In the genomic region with DNA sequence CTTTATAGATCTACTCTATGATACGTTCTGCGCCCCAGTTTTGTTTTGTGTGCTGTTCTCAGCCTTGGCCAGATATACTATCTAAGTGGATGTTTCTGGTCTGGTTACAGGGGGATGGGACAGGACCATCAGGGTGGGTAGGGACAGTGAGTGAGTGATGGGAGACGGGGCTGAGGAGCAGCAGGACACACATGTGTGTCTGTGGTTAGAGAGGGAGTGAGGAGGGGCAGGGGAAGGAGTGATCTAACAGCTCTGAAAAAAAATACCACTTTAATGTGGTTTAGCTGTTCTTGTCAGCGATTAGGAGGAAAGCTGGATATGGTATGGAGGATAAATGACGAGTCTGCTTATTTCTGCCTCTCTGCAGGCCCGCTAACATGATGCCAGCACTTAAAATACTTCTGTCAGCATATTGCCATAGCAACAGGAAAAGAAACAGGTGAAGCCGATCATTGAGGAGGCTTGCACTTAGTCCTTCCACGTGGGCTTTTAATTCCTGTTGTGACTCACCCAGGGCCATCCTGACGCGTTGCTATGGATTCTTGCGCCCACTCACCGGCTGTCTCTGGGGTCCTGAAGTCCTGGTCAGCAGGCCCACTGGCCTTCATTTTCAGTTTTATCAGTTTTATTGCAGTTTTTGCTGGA, we compare ENCODE assay signal across 11 mouse cellular contexts. TPM values are rescaled to one million over a fixed set of nuclear protein-coding genes. Genes with fewer than 3 reads are reported as not detected.
A peak's percentile ranks its signal among the peaks of the same experiment; 100 is the strongest.
DNase-seq lines count a peak whose midpoint lies in the region; ATAC-seq and TF ChIP-seq lines count a peak whose summit lies in the region.
"Had no signal": no experiment of that assay in that cellular context is flagged by ENCODE, and none has a peak within 500 bp of the region (broad histone marks: within the 10 kb centered on the region; RNA-seq: fewer than 3 reads in every experiment).

No protein-coding gene starts in this region.

- TF ChIP-seq CTCF in hindbrain, postnatal 0 days (IDR thresholded peaks at IDR 0.05; ENCODE audit: low read depth) = no peak

- H3K4me1 ChIP-seq in hindbrain, embryonic 14.5 days (replicated peaks; ENCODE audit: control insufficient read depth, insufficient read depth, low read length) = peaks cover 4% of the 10 kb centered on the region; the same call in 1 of the 2 replicates
- peaks cover 6% of the 10 kb centered on the region; the same call in 1 of the 2 replicates for H3K4me1 ChIP-seq in hindbrain, embryonic 10.5 days (replicated peaks)
- H3K4me1 ChIP-seq in hindbrain, postnatal 0 days (ENCODE audit: insufficient read depth, low read length) = no peaks in the 10 kb centered on the region
- no peaks in the 10 kb centered on the region for H3K4me1 ChIP-seq in liver, embryonic 11.5 days (replicated peaks; ENCODE audit: control insufficient read depth, insufficient read depth, low read length)

- 63% methylated on average over 12 of the region's 12 CpGs for WGBS in hindbrain, embryonic 14.5 days
- 68% methylated on average over 12 of the region's 12 CpGs for WGBS in hindbrain, embryonic 10.5 days
- WGBS in hindbrain, postnatal 0 days = 43% methylated on average over 12 of the region's 12 CpGs
- WGBS in liver, embryonic 11.5 days = 45% methylated on average over 12 of the region's 12 CpGs

- H3K4me3 ChIP-seq in hindbrain, embryonic 14.5 days (replicated peaks; ENCODE audit: low read length) = no peak overlapping the region
- no peak overlapping the region for H3K4me3 ChIP-seq in hindbrain, embryonic 10.5 days
- H3K4me3 ChIP-seq in hindbrain, postnatal 0 days (ENCODE audit: low read length) = no peak overlapping the region
- H3K4me3 ChIP-seq in liver, embryonic 11.5 days (ENCODE audit: low read depth, low read length) = no peak overlapping the region
- H3K4me3 ChIP-seq: heart, embryonic 13.5 days had no signal

- H3K27me3 ChIP-seq in hindbrain, embryonic 14.5 days (ENCODE audit: control insufficient read depth, insufficient read depth, low read length) = no peaks in the 10 kb centered on the region
- H3K27me3 ChIP-seq in hindbrain, embryonic 10.5 days (ENCODE audit: insufficient read depth, poor library complexity, severe bottlenecking) = peaks cover 21% of the 10 kb centered on the region
- no peaks in the 10 kb centered on the region for H3K27me3 ChIP-seq in hindbrain, postnatal 0 days (ENCODE audit: insufficient read depth, low read length)
- no peaks in the 10 kb centered on the region for H3K27me3 ChIP-seq in liver, embryonic 11.5 days (replicated peaks; ENCODE audit: control insufficient read depth, insufficient read depth, low read length)
- H3K27me3 ChIP-seq: heart, embryonic 13.5 days had no signal

- no peak overlapping the region for H3K4me2 ChIP-seq in hindbrain, embryonic 14.5 days (replicated peaks)
- no peak overlapping the region for H3K4me2 ChIP-seq in hindbrain, postnatal 0 days (ENCODE audit: low read depth, low read length)
- no peak overlapping the region for H3K4me2 ChIP-seq in liver, embryonic 11.5 days
- H3K4me2 ChIP-seq: heart, embryonic 13.5 days had no signal

- DNase-seq in hindbrain, embryonic 14.5 days (ENCODE audit: low spot score) = no peak
- DNase-seq in hindbrain, embryonic 10.5 days (ENCODE audit: low spot score) = no peak
- DNase-seq in T-cell, adult 2 months (ENCODE audit: low spot score) = peak; percentile 16
- peak; percentile 54 for DNase-seq in hindbrain, postnatal 0 days (ENCODE audit: low spot score)
- DNase-seq in mesoderm, embryonic 11.5 days (ENCODE audit: low read depth, low spot score) = peak; percentile 14
- DNase-seq in kidney, postnatal 14 days = no peak
- DNase-seq in liver, embryonic 11.5 days (ENCODE audit: low spot score) = no peak
- DNase-seq in adrenal gland, postnatal 14 days = no peak
- DNase-seq: cerebellum, adult 11 months; lung, adult 2 months had no signal

- H3K36me3 ChIP-seq in hindbrain, embryonic 14.5 days (replicated peaks; ENCODE audit: control insufficient read depth, insufficient read depth) = no peaks in the 10 kb centered on the region
- no peaks in the 10 kb centered on the region for H3K36me3 ChIP-seq in hindbrain, embryonic 10.5 days
- H3K36me3 ChIP-seq in hindbrain, postnatal 0 days (ENCODE audit: insufficient read depth, low read length) = no peaks in the 10 kb centered on the region
- no peaks in the 10 kb centered on the region for H3K36me3 ChIP-seq in liver, embryonic 11.5 days (ENCODE audit: control insufficient read depth, insufficient read depth, low read length)
- H3K36me3 ChIP-seq: heart, embryonic 13.5 days had no signal

- no peak overlapping the region for H3K9ac ChIP-seq in hindbrain, embryonic 14.5 days
- no peak overlapping the region for H3K9ac ChIP-seq in hindbrain, postnatal 0 days (replicated peaks; ENCODE audit: low read length)
- H3K9ac ChIP-seq in liver, embryonic 11.5 days (ENCODE audit: low read depth, low read length) = no peak overlapping the region
- H3K9ac ChIP-seq: heart, embryonic 13.5 days had no signal

- ATAC-seq in hindbrain, embryonic 14.5 days (ENCODE audit: low FRiP score) = no peak
- peak; percentile 45 for ATAC-seq in hindbrain, postnatal 0 days
- no peak for ATAC-seq in liver, embryonic 11.5 days (replicated peaks; ENCODE audit: low FRiP score)

- H3K27ac ChIP-seq in hindbrain, embryonic 14.5 days = 0 out of 2 replicates have a peak overlapping the region, but pooled peaks have one; percentile 14
- no peak overlapping the region for H3K27ac ChIP-seq in hindbrain, embryonic 10.5 days
- H3K27ac ChIP-seq in hindbrain, postnatal 0 days = peak overlapping the region; percentile 37; the same call in 1 of the 2 replicates
- no peak overlapping the region for H3K27ac ChIP-seq in liver, embryonic 11.5 days (ENCODE audit: low read depth, low read length)
- H3K27ac ChIP-seq: heart, embryonic 13.5 days had no signal

- H3K9me3 ChIP-seq in hindbrain, embryonic 14.5 days (ENCODE audit: control insufficient read depth, low read length) = no peaks in the 10 kb centered on the region
- no peaks in the 10 kb centered on the region for H3K9me3 ChIP-seq in hindbrain, embryonic 10.5 days
- H3K9me3 ChIP-seq in hindbrain, postnatal 0 days (ENCODE audit: low read length) = no peaks in the 10 kb centered on the region
- no peaks in the 10 kb centered on the region for H3K9me3 ChIP-seq in liver, embryonic 11.5 days (ENCODE audit: control insufficient read depth, low read length)
- H3K9me3 ChIP-seq: heart, embryonic 13.5 days had no signal

RNA-seq across cellular contexts. Expression of a gene that starts 25.4 kb away (rescaled TPM):
- not detected in 2 replicates for polyA plus RNA-seq in hindbrain, embryonic 14.5 days (2014; fragmentation: Nextera tagmentation; extraction: Ambion mirVana)
- not detected in 2 replicates for polyA plus RNA-seq in hindbrain, embryonic 10.5 days (2016; fragmentation: Nextera tagmentation; extraction: Ambion mirVana)
- total RNA-seq in hindbrain, postnatal 0 days (2014; rRNA removed) = 0.18 and 0.37 TPM in 2 replicates
- polyA plus RNA-seq in hindbrain, postnatal 0 days (2015; fragmentation: Nextera tagmentation; extraction: Ambion mirVana) = 0.20 and 0.23 TPM in 2 replicates
- polyA plus RNA-seq in liver, embryonic 11.5 days (2014; fragmentation: Nextera tagmentation; extraction: Ambion mirVana) = 0.06 and 0.12 TPM in 2 replicates
- 1.6 and 7.5 TPM in 2 replicates for total RNA-seq in adrenal gland, postnatal 14 days (2021)
- polyA plus RNA-seq: heart, embryonic 13.5 days had no signal

RNA-seq across cellular contexts. Expression of a gene that starts 39.5 kb away (rescaled TPM):
- 0.50 and 0.62 TPM in 2 replicates for polyA plus RNA-seq in hindbrain, embryonic 14.5 days (2014; fragmentation: Nextera tagmentation; extraction: Ambion mirVana)
- 1.6 and 1.9 TPM in 2 replicates for polyA plus RNA-seq in hindbrain, embryonic 10.5 days (2016; fragmentation: Nextera tagmentation; extraction: Ambion mirVana)
- total RNA-seq in hindbrain, postnatal 0 days (2014; rRNA removed) = 1.3 and 1.4 TPM in 2 replicates
- polyA plus RNA-seq in hindbrain, postnatal 0 days (2015; fragmentation: Nextera tagmentation; extraction: Ambion mirVana) = 1.2 and 1.6 TPM in 2 replicates
- polyA plus RNA-seq in liver, embryonic 11.5 days (2014; fragmentation: Nextera tagmentation; extraction: Ambion mirVana) = 0.52 and 0.70 TPM in 2 replicates
- 2.9 and 5.4 TPM in 2 replicates for total RNA-seq in adrenal gland, postnatal 14 days (2021)

Comparison
In these comparisons a context has a peak if more than half of its experiments do, and no peak if none do; other contexts are left out.
1. DNase-seq: peak in T-cell, adult 2 months (single experiment), hindbrain, postnatal 0 days (single experiment) and mesoderm, embryonic 11.5 days (single experiment); none in hindbrain, embryonic 14.5 days (single experiment), hindbrain, embryonic 10.5 days (single experiment), kidney, postnatal 14 days (single experiment), liver, embryonic 11.5 days (single experiment) and adrenal gland, postnatal 14 days (single experiment).
2. H3K27ac ChIP-seq: peak in hindbrain, embryonic 14.5 days (single experiment) and hindbrain, postnatal 0 days (single experiment); none in hindbrain, embryonic 10.5 days (single experiment) and liver, embryonic 11.5 days (single experiment).